Mouse (Mus musculus) small intestine, adult 2 months (tissue): ENCODE data around the gene Eif4g3.

ENCODE experiments used
- CTCF ChIP-seq: fragments of 200-500 bp; IDR thresholded peaks from 2 replicates; pipeline ENCODE4 v1.5.1; 2012; ENCODE audit warnings: low read depth, mild to moderate bottlenecking, control low read depth, inconsistent platforms, low read length, moderate library complexity, mixed read lengths; ENCODE audit not compliant: insufficient replicate concordance, insufficient read length; ENCODE audit errors: extremely low read depth
- POLR2A ChIP-seq: fragments of 200-500 bp; IDR thresholded peaks from 2 replicates; pipeline ENCODE4 v1.6.1; 2012; ENCODE audit warnings: low read depth, mild to moderate bottlenecking, control low read depth, inconsistent platforms, low read length, moderate library complexity

GRCm38 (mm10) chr4:138200769-138201168 is 207.9 kb downstream of the Eif4g3 start:
- TF ChIP-seq POLR2A: no peak
- TF ChIP-seq CTCF: no peak
